Mouse (Mus musculus) heart, embryonic 15.5 days (tissue): ENCODE data around the gene Rims3. TPM values are rescaled to one million over a fixed set of nuclear protein-coding genes. Genes with fewer than 3 reads are reported as not detected.

ENCODE experiments used
- ATAC-seq: fragments of 200-750 bp; cut with Nextera tagmentation; replicated peaks from 2 replicates; pipeline ENCODE4 v1.8.0; 2017; ENCODE audit warnings: low read depth, moderate TSS enrichment; ENCODE audit not compliant: insufficient number of reproducible peaks, insufficient read depth, low FRiP score
- H3K27ac ChIP-seq: fragments of 300-500 bp; sonication (generic); 2 replicates; pipeline ENCODE4 v1.5.1; 2015; ENCODE audit warnings: mild to moderate bottlenecking, inconsistent platforms
- H3K27me3 ChIP-seq: fragments of 300-500 bp; sonication (generic); 2 replicates; pipeline ENCODE4 v1.6.1; 2015; ENCODE audit warnings: inconsistent platforms
- H3K36me3 ChIP-seq: fragments of 300-500 bp; sonication (generic); 2 replicates; pipeline ENCODE4 v1.6.1; 2015; ENCODE audit warnings: mild to moderate bottlenecking, inconsistent platforms
- H3K4me1 ChIP-seq: fragments of 300-500 bp; sonication (generic); replicated peaks from 2 replicates; pipeline ENCODE4 v1.6.1; 2015; ENCODE audit warnings: inconsistent platforms
- H3K4me2 ChIP-seq: fragments of 300-500 bp; sonication (generic); 2 replicates; pipeline ENCODE4 v1.6.1; 2015; ENCODE audit warnings: inconsistent platforms, mild to moderate bottlenecking, moderate library complexity
- H3K4me3 ChIP-seq: fragments of 300-500 bp; sonication (generic); 2 replicates; pipeline ENCODE4 v1.5.1; 2015; ENCODE audit warnings: mild to moderate bottlenecking, inconsistent platforms
- H3K9ac ChIP-seq: fragments of 300-500 bp; sonication (generic); 2 replicates; pipeline ENCODE4 v1.6.1; 2015; ENCODE audit warnings: mild to moderate bottlenecking, inconsistent platforms
- H3K9me3 ChIP-seq: fragments of 300-500 bp; sonication (generic); replicated peaks from 2 replicates; pipeline ENCODE4 v1.6.1; 2016; ENCODE audit warnings: inconsistent platforms
- WGBS: fragments of 180-500 bp; shearing (Covaris S2); methylation state at CpG from one replicate; pipeline ENCODE4 v1.1.7; 2015; ENCODE audit warnings: mixed read lengths; 5-methylcytosine and 5-hydroxymethylcytosine counted together
- polyA plus RNA-seq: library from polyadenylated mRNA; unstranded; fragments of >200 nt; fragmentation: Nextera tagmentation; extraction: Ambion mirVana; gene quantifications from 2 replicates; pipeline ENCODE4 v1.2.1, GENCODE M21; 2015

Gene Rims3
- polyA plus RNA-seq, 1 experiment from 2014 or later: 0.25 TPM

- H3K9me3 ChIP-seq: no peaks in the 10 kb centered on the region
- H3K36me3 ChIP-seq: no peaks in the 10 kb centered on the region
- no peak overlapping the region for H3K9ac ChIP-seq
- no peak overlapping the region for H3K4me2 ChIP-seq
- H3K4me3 ChIP-seq: no peak overlapping the region
- 80% methylated on average over 2 of the region's 2 CpGs for WGBS
- H3K27ac ChIP-seq: no peak overlapping the region; the same call in 1 of the 2 replicates
- peaks cover 45% of the 10 kb centered on the region for H3K4me1 ChIP-seq
- ATAC-seq: no peak
- H3K27me3 ChIP-seq: no peaks in the 10 kb centered on the region
Observed at GRCm38 (mm10) chr4:120822191-120822911, 32.3 kb upstream of the Rims3 start.

DNA sequence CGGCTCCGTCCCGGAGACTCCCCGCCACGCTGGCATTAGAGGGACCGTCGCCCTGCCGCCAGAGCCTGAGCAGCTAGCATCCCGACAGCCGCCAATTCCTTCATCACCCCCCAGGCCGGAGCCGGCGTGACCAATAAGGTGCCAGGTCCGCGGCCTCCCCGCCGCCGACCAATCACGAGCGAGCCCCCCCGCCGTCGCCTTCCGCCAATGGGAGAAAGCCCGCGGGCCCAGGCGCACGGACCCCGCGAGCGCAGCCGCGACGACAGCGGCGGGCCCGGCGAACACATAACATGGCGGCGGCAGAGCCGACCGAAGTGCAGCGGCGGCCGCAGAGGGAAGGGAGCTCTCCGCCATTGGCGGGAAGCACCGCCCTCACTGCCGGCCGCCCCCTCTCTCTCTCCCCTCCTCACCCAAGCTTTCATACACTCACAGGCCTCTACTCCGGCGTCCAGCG, 29.5 kb upstream of the Rims3 start:
- H3K27ac ChIP-seq: peak overlapping the region; percentile 100
- peak overlapping the region; percentile 100 for H3K9ac ChIP-seq
- H3K9me3 ChIP-seq: no peaks in the 10 kb centered on the region
- peak overlapping the region; percentile 83 for H3K4me2 ChIP-seq
- peak; percentile 96 for ATAC-seq
- under 1% methylated on average over 36 of the region's 53 CpGs for WGBS
- H3K36me3 ChIP-seq: no peaks in the 10 kb centered on the region
- no peaks in the 10 kb centered on the region for H3K27me3 ChIP-seq
- peak overlapping the region; percentile 90 for H3K4me3 ChIP-seq
- peaks cover 31% of the 10 kb centered on the region for H3K4me1 ChIP-seq

GRCm38 (mm10) chr4:120825577-120826326, 28.9 kb upstream of the Rims3 start:
- no peaks in the 10 kb centered on the region for H3K27me3 ChIP-seq
- H3K4me2 ChIP-seq: peak overlapping the region; percentile 83
- H3K27ac ChIP-seq: peak overlapping the region; percentile 100
- H3K9ac ChIP-seq: peak overlapping the region; percentile 100
- H3K4me1 ChIP-seq: peaks cover 28% of the 10 kb centered on the region
- under 1% methylated on average over 41 of the region's 55 CpGs for WGBS
- peak overlapping the region; percentile 90 for H3K4me3 ChIP-seq
- no peaks in the 10 kb centered on the region for H3K9me3 ChIP-seq
- H3K36me3 ChIP-seq: no peaks in the 10 kb centered on the region
- peak; percentile 98 for ATAC-seq

GRCm38 (mm10) chr4:120826418-120826817, 28.2 kb upstream of the Rims3 start:
- no peaks in the 10 kb centered on the region for H3K9me3 ChIP-seq
- peak overlapping the region; percentile 83; the same call in 1 of the 2 replicates for H3K4me2 ChIP-seq
- H3K36me3 ChIP-seq: no peaks in the 10 kb centered on the region
- H3K27ac ChIP-seq: peak overlapping the region; percentile 100
- 91% methylated on average over 6 of the region's 6 CpGs for WGBS
- peaks cover 25% of the 10 kb centered on the region for H3K4me1 ChIP-seq
- no peak overlapping the region for H3K9ac ChIP-seq
- H3K27me3 ChIP-seq: no peaks in the 10 kb centered on the region
- no peak for ATAC-seq
- H3K4me3 ChIP-seq: no peak overlapping the region

DNA sequence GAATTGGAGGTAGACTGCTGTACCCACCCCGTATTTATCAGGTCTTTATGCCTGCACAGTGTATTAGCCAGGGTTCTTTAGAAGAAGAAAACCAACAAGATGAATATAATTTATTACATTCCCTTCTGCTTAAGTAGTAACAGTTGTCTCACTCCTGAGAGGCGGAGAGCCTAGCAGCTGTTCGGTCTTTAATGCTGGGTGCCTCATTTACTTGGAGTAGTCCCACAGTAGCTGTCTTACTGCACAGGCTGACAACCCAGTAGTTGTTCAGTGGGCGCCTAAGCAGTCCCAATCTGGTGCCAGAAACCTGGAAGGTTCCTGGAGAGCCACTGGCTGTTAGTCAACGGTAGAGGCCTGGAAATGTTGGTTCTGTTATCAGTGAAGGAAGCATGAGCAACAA, 23.8 kb upstream of the Rims3 start:
- H3K9me3 ChIP-seq: no peaks in the 10 kb centered on the region
- no peak for ATAC-seq
- H3K27me3 ChIP-seq: no peaks in the 10 kb centered on the region
- no peaks in the 10 kb centered on the region for H3K4me1 ChIP-seq
- no peak overlapping the region for H3K27ac ChIP-seq
- no peak overlapping the region for H3K9ac ChIP-seq
- no peaks in the 10 kb centered on the region for H3K36me3 ChIP-seq
- H3K4me2 ChIP-seq: no peak overlapping the region
- WGBS: 65% methylated on average over 5 of the region's 5 CpGs
- H3K4me3 ChIP-seq: no peak overlapping the region

GRCm38 (mm10) chr4:120831472-120831871, 23.1 kb upstream of the Rims3 start, which contains the start of gene Nfyc:
Gene Nfyc, minus strand, starts transcription at chr4:120831572.
- no peak within 1 kb of the TSS for H3K27ac ChIP-seq
- H3K4me3 ChIP-seq: no peak within 1 kb of the TSS
- H3K27me3 ChIP-seq: no peaks in the 10 kb centered on the region
- no peak within 1 kb of the TSS for H3K4me2 ChIP-seq
- H3K4me1 ChIP-seq: no peaks in the 10 kb centered on the region
- no peaks in the 10 kb centered on the region for H3K36me3 ChIP-seq
- 87% methylated on average over 4 of the region's 4 CpGs for WGBS
- no peak within 1 kb of the TSS for H3K9ac ChIP-seq
- ATAC-seq: no peak
- H3K9me3 ChIP-seq: no peaks in the 10 kb centered on the region

GRCm38 (mm10) chr4:120841342-120841741, 13.3 kb upstream of the Rims3 start:
- Histone ChIP-seq H3K9ac (no peak overlapping the region), H3K27ac (no peak overlapping the region), H3K4me2 (no peak overlapping the region), H3K27me3 (peaks cover 10% of the 10 kb centered on the region; the same call in 1 of the 2 replicates), H3K4me3 (no peak overlapping the region), H3K36me3 (no peaks in the 10 kb centered on the region), H3K4me1 (no peaks in the 10 kb centered on the region), H3K9me3 (no peaks in the 10 kb centered on the region)
- ATAC-seq: no peak
- WGBS: 67% methylated on average over 3 of the region's 3 CpGs

DNA sequence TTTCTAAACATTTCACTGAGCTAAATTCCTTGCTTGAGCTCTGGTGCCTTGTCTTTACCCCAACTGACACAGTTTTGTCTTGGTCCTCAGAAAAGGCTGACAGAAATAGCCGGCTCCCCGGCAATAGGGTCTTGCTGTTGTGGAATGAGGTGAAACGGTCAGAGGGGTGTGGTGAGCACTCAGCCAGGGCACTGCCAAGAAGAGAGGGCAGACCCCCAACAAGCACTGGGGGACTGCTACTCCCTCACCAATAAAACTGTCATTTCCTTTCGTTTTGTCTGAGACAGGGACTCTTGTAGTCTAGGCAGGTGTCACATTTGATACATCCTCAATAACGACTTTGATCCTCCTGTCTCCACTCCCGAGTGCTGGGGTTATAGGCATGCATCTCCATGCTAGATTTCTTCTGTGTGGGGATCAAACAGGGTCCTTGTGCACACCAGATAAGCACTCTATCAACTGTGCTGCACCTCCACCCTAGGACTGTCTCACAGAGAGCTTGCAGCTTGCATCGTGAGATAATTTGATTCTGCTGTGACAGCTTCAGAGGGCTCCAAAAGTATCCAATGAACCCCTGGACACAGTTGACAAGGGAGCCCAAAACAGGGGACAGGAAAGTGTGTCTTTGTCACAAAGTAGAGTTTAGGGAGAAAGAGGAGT, 10.1 kb upstream of the Rims3 start:
- Histone ChIP-seq H3K4me1 (no peaks in the 10 kb centered on the region), H3K9ac (no peak overlapping the region), H3K4me2 (no peak overlapping the region), H3K27ac (no peak overlapping the region), H3K9me3 (no peaks in the 10 kb centered on the region), H3K36me3 (no peaks in the 10 kb centered on the region), H3K4me3 (no peak overlapping the region), H3K27me3 (peaks cover 17% of the 10 kb centered on the region)
- 34% methylated on average over 7 of the region's 7 CpGs for WGBS
- ATAC-seq: no peak

DNA sequence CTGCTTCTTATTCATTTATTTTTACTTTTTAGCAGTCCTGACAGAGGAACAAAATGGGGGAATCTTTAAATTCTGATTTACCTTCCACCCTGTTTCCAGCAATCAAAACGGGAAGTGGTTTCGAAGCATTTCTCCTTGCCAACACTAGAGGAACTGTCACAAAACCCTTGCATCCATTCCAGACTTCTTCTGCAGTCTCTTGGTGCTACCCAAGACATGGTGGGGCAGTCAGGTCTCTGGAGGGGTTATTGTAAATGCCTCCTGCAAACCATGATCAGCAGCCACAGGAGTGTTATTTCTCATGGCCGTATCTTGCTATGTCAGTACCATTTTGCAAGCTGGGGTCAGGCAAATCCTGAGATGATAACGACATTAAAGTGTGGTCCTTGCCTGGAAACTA, 9.5 kb upstream of the Rims3 start:
- H3K4me2 ChIP-seq: no peak overlapping the region
- H3K4me1 ChIP-seq: no peaks in the 10 kb centered on the region
- no peak overlapping the region for H3K9ac ChIP-seq
- no peak overlapping the region for H3K27ac ChIP-seq
- H3K4me3 ChIP-seq: no peak overlapping the region
- H3K27me3 ChIP-seq: peaks cover 20% of the 10 kb centered on the region
- H3K36me3 ChIP-seq: no peaks in the 10 kb centered on the region
- 72% methylated on average over 4 of the region's 4 CpGs for WGBS
- ATAC-seq: no peak
- no peaks in the 10 kb centered on the region for H3K9me3 ChIP-seq

- no peak for ATAC-seq
- H3K27ac ChIP-seq: no peak overlapping the region
- no peak overlapping the region for H3K4me2 ChIP-seq
- H3K4me1 ChIP-seq: no peaks in the 10 kb centered on the region
- peaks cover 40% of the 10 kb centered on the region for H3K27me3 ChIP-seq
- 65% methylated on average over 6 of the region's 6 CpGs for WGBS
- H3K9ac ChIP-seq: no peak overlapping the region
- H3K9me3 ChIP-seq: no peaks in the 10 kb centered on the region
- no peaks in the 10 kb centered on the region for H3K36me3 ChIP-seq
- H3K4me3 ChIP-seq: no peak overlapping the region
Observed at GRCm38 (mm10) chr4:120848909-120849308, 5.7 kb upstream of the Rims3 start.

DNA sequence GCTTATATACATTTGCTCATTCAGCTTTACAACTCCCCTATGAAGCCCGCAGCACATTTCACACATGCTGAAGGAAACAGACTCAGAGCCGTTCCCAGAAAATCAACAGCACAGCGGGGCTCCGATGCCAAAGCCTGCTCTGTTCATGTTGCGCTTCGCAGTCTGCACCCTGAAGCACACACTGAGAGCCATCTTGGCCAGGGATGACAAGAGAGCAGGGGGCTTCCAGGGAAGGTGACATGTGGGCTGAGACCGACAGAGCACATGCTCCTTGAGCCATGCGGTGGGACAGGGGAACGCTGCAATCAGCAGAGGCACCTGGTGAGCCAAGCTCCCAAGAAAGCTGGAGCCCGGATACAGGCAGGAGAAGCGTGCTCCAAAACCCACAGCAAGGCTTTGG, 5.2 kb upstream of the Rims3 start:
- H3K9ac ChIP-seq: no peak overlapping the region
- H3K4me1 ChIP-seq: no peaks in the 10 kb centered on the region
- no peak overlapping the region for H3K4me3 ChIP-seq
- H3K9me3 ChIP-seq: no peaks in the 10 kb centered on the region; the same call in 1 of the 2 replicates
- ATAC-seq: no peak
- peaks cover 42% of the 10 kb centered on the region for H3K27me3 ChIP-seq
- H3K4me2 ChIP-seq: no peak overlapping the region
- H3K27ac ChIP-seq: no peak overlapping the region
- 58% methylated on average over 11 of the region's 11 CpGs for WGBS
- H3K36me3 ChIP-seq: no peaks in the 10 kb centered on the region
